ENCODE assay signal across 17 mouse cellular contexts in genomic region chr1:166381821-166382220, GRCm38 (mm10). TPM values are rescaled to one million over a fixed set of nuclear protein-coding genes. Genes with fewer than 3 reads are reported as not detected.
DNase-seq lines count a peak whose midpoint lies in the region; ATAC-seq lines count a peak whose summit lies in the region.
"Had no signal": no experiment of that assay in that cellular context is flagged by ENCODE, and none has a peak within 500 bp of the region (broad histone marks: within the 10 kb centered on the region; RNA-seq: fewer than 3 reads in every experiment).

No protein-coding gene starts in this region.

- no peak overlapping the region for H3K4me2 ChIP-seq in embryonic facial prominence, embryonic 13.5 days
- H3K4me2 ChIP-seq in hindbrain, embryonic 13.5 days, result no peak overlapping the region
- no peak overlapping the region for H3K4me2 ChIP-seq in hindbrain, embryonic 16.5 days (ENCODE audit: low read length)
- H3K4me2 ChIP-seq in midbrain, embryonic 13.5 days (replicated peaks), result no peak overlapping the region
- H3K4me2 ChIP-seq: heart, embryonic 15.5 days had no signal

- H3K27me3 ChIP-seq in embryonic facial prominence, embryonic 13.5 days, result no peaks in the 10 kb centered on the region
- H3K27me3 ChIP-seq in embryonic facial prominence, embryonic 10.5 days (replicated peaks; ENCODE audit: low read depth, poor library complexity, severe bottlenecking), result no peaks in the 10 kb centered on the region
- no peaks in the 10 kb centered on the region for H3K27me3 ChIP-seq in hindbrain, embryonic 13.5 days
- H3K27me3 ChIP-seq in hindbrain, embryonic 16.5 days (replicated peaks; ENCODE audit: control insufficient read depth, insufficient read depth, low read length), result no peaks in the 10 kb centered on the region
- no peaks in the 10 kb centered on the region for H3K27me3 ChIP-seq in midbrain, embryonic 13.5 days
- no peaks in the 10 kb centered on the region for H3K27me3 ChIP-seq in midbrain, embryonic 10.5 days (ENCODE audit: low read depth, poor library complexity, severe bottlenecking)
- H3K27me3 ChIP-seq: heart, embryonic 15.5 days; Patski had no signal

- 0 out of 2 replicates have a peak overlapping the region, but pooled peaks have one; percentile 37 for H3K9ac ChIP-seq in embryonic facial prominence, embryonic 13.5 days
- H3K9ac ChIP-seq in hindbrain, embryonic 13.5 days, result peak overlapping the region; percentile 97; the same call in 1 of the 2 replicates
- H3K9ac ChIP-seq in hindbrain, embryonic 16.5 days (ENCODE audit: low read depth, low read length), result no peak overlapping the region
- H3K9ac ChIP-seq in midbrain, embryonic 13.5 days (replicated peaks), result 0 out of 2 replicates have a peak overlapping the region, but pooled peaks have one; percentile 26
- H3K9ac ChIP-seq: heart, embryonic 15.5 days had no signal

- ATAC-seq in embryonic facial prominence, embryonic 13.5 days (ENCODE audit: insufficient number of reproducible peaks, insufficient read depth, low FRiP score, low TSS enrichment, low read depth), result no peak
- no peak for ATAC-seq in hindbrain, embryonic 13.5 days (ENCODE audit: low FRiP score)
- no peak for ATAC-seq in hindbrain, embryonic 16.5 days
- no peak for ATAC-seq in midbrain, embryonic 13.5 days
- ATAC-seq in frontal cortex, adult (ENCODE audit: low TSS enrichment), result no peak
- ATAC-seq: forebrain, embryonic 16.5 days; inflammation-experienced regulatory T-cells, adult 6 months; lung, postnatal 0 days; Patski had no signal

- H3K9me3 ChIP-seq in embryonic facial prominence, embryonic 13.5 days, result no peaks in the 10 kb centered on the region
- H3K9me3 ChIP-seq in embryonic facial prominence, embryonic 10.5 days, result no peaks in the 10 kb centered on the region
- H3K9me3 ChIP-seq in hindbrain, embryonic 13.5 days, result no peaks in the 10 kb centered on the region
- no peaks in the 10 kb centered on the region for H3K9me3 ChIP-seq in hindbrain, embryonic 16.5 days (ENCODE audit: control insufficient read depth, low read length)
- H3K9me3 ChIP-seq in midbrain, embryonic 13.5 days, result no peaks in the 10 kb centered on the region
- no peaks in the 10 kb centered on the region for H3K9me3 ChIP-seq in midbrain, embryonic 10.5 days (replicated peaks)
- H3K9me3 ChIP-seq: heart, embryonic 15.5 days had no signal

- WGBS in embryonic facial prominence, embryonic 13.5 days, result 74% methylated on average over 5 of the region's 5 CpGs
- WGBS in embryonic facial prominence, embryonic 10.5 days, result 87% methylated on average over 5 of the region's 5 CpGs
- whole genome bisulfite sequencing in hindbrain, embryonic 13.5 days, result 85% methylated on average over 5 of the region's 5 CpGs
- 73% methylated on average over 5 of the region's 5 CpGs for WGBS in hindbrain, embryonic 16.5 days
- WGBS in midbrain, embryonic 13.5 days, result 84% methylated on average over 5 of the region's 5 CpGs
- WGBS in midbrain, embryonic 10.5 days, result 95% methylated on average over 5 of the region's 5 CpGs

- H3K27ac ChIP-seq in embryonic facial prominence, embryonic 13.5 days, result no peak overlapping the region
- no peak overlapping the region for H3K27ac ChIP-seq in embryonic facial prominence, embryonic 10.5 days (replicated peaks)
- no peak overlapping the region for H3K27ac ChIP-seq in hindbrain, embryonic 13.5 days
- no peak overlapping the region for H3K27ac ChIP-seq in hindbrain, embryonic 16.5 days (ENCODE audit: low read depth, low read length)
- no peak overlapping the region for H3K27ac ChIP-seq in midbrain, embryonic 13.5 days
- no peak overlapping the region for H3K27ac ChIP-seq in midbrain, embryonic 10.5 days (replicated peaks)
- H3K27ac ChIP-seq: gastrocnemius, adult 2 months; heart, embryonic 15.5 days had no signal

- peaks cover 20% of the 10 kb centered on the region for H3K4me1 ChIP-seq in embryonic facial prominence, embryonic 13.5 days
- H3K4me1 ChIP-seq in embryonic facial prominence, embryonic 10.5 days, result peaks cover 23% of the 10 kb centered on the region
- peaks cover 28% of the 10 kb centered on the region for H3K4me1 ChIP-seq in hindbrain, embryonic 13.5 days (replicated peaks)
- peaks cover 17% of the 10 kb centered on the region for H3K4me1 ChIP-seq in hindbrain, embryonic 16.5 days (ENCODE audit: control insufficient read depth, insufficient read depth, low read depth, low read length)
- peaks cover 24% of the 10 kb centered on the region for H3K4me1 ChIP-seq in midbrain, embryonic 13.5 days (replicated peaks)
- H3K4me1 ChIP-seq in midbrain, embryonic 10.5 days, result peaks cover 28% of the 10 kb centered on the region

- H3K4me3 ChIP-seq in embryonic facial prominence, embryonic 13.5 days, result no peak overlapping the region
- H3K4me3 ChIP-seq in embryonic facial prominence, embryonic 10.5 days, result no peak overlapping the region
- no peak overlapping the region for H3K4me3 ChIP-seq in hindbrain, embryonic 13.5 days
- no peak overlapping the region for H3K4me3 ChIP-seq in hindbrain, embryonic 16.5 days (ENCODE audit: low read length)
- H3K4me3 ChIP-seq in midbrain, embryonic 13.5 days (replicated peaks), result no peak overlapping the region
- no peak overlapping the region for H3K4me3 ChIP-seq in midbrain, embryonic 10.5 days
- H3K4me3 ChIP-seq: gastrocnemius, adult 2 months; heart, embryonic 15.5 days had no signal

- peaks cover 41% of the 10 kb centered on the region for H3K36me3 ChIP-seq in embryonic facial prominence, embryonic 13.5 days
- H3K36me3 ChIP-seq in embryonic facial prominence, embryonic 10.5 days (replicated peaks), result peaks cover 54% of the 10 kb centered on the region
- H3K36me3 ChIP-seq in hindbrain, embryonic 13.5 days, result peaks cover 42% of the 10 kb centered on the region
- H3K36me3 ChIP-seq in hindbrain, embryonic 16.5 days (ENCODE audit: control insufficient read depth, insufficient read depth, low read length), result peaks cover 8% of the 10 kb centered on the region
- H3K36me3 ChIP-seq in midbrain, embryonic 13.5 days, result peaks cover 44% of the 10 kb centered on the region
- peaks cover 54% of the 10 kb centered on the region for H3K36me3 ChIP-seq in midbrain, embryonic 10.5 days

- DNase-seq in embryonic facial prominence, embryonic 10.5 days (ENCODE audit: low spot score), result no peak
- DNase-seq in midbrain, embryonic 10.5 days (ENCODE audit: low spot score), result no peak
- no peak for DNase-seq in gastrocnemius, adult 8-10 months (ENCODE audit: low spot score in 2 of 2)
- DNase-seq: cerebellum, postnatal 14 days; gastrocnemius, adult 2 months; kidney, postnatal 36 days; left cerebral cortex, postnatal 4 days had no signal

RNA-seq across cellular contexts. Expression of gene Tada1, which starts 2.9 kb away (rescaled TPM):
- polyA plus RNA-seq in embryonic facial prominence, embryonic 13.5 days (2015; fragmentation: Nextera tagmentation; extraction: Ambion mirVana), result 63.7 and 65.3 TPM in 2 replicates
- 62.9 and 64.6 TPM in 2 replicates for polyA plus RNA-seq in embryonic facial prominence, embryonic 10.5 days (2016; fragmentation: Nextera tagmentation; extraction: Ambion mirVana)
- 73.8 and 77.0 TPM in 2 replicates for polyA plus RNA-seq in hindbrain, embryonic 13.5 days (2015; fragmentation: Nextera tagmentation; extraction: Ambion mirVana)
- polyA plus RNA-seq in hindbrain, embryonic 16.5 days (2015; fragmentation: Nextera tagmentation; extraction: Ambion mirVana), result 73.8 and 77.8 TPM in 2 replicates
- polyA plus RNA-seq in midbrain, embryonic 13.5 days (2015; fragmentation: Nextera tagmentation; extraction: Ambion mirVana), result 79.8 and 83.0 TPM in 2 replicates
- polyA plus RNA-seq in midbrain, embryonic 10.5 days (2016; fragmentation: Nextera tagmentation; extraction: Ambion mirVana), result 70.2 and 70.3 TPM in 2 replicates
- total RNA-seq in gastrocnemius, adult 8-10 months (2022), result 1 to 10 TPM; 3.7 to 5.9 (median 4.7) TPM

RNA-seq across cellular contexts. Expression of gene Pogk, which starts 27.8 kb away (rescaled TPM):
- 22.6 and 26.6 TPM in 2 replicates for polyA plus RNA-seq in embryonic facial prominence, embryonic 13.5 days (2015; fragmentation: Nextera tagmentation; extraction: Ambion mirVana)
- polyA plus RNA-seq in embryonic facial prominence, embryonic 10.5 days (2016; fragmentation: Nextera tagmentation; extraction: Ambion mirVana), result 27.5 and 28.2 TPM in 2 replicates
- polyA plus RNA-seq in hindbrain, embryonic 13.5 days (2015; fragmentation: Nextera tagmentation; extraction: Ambion mirVana), result 38.8 and 41.7 TPM in 2 replicates
- polyA plus RNA-seq in hindbrain, embryonic 16.5 days (2015; fragmentation: Nextera tagmentation; extraction: Ambion mirVana), result 26.8 and 37.3 TPM in 2 replicates
- polyA plus RNA-seq in midbrain, embryonic 13.5 days (2015; fragmentation: Nextera tagmentation; extraction: Ambion mirVana), result 41.1 and 45.5 TPM in 2 replicates
- 26.1 and 37.7 TPM in 2 replicates for polyA plus RNA-seq in midbrain, embryonic 10.5 days (2016; fragmentation: Nextera tagmentation; extraction: Ambion mirVana)
- 10 to 100 TPM in 3 of 4 experiments, 1 to 10 TPM in 1; 7.7 to 12.4 (median 10.8) TPM for total RNA-seq in gastrocnemius, adult 8-10 months (2022)
